Mouse (Mus musculus) limb, embryonic 15.5 days (tissue): ENCODE results near the gene Rph3al. TPM values are rescaled to one million over a fixed set of nuclear protein-coding genes. Genes with fewer than 3 reads are reported as not detected.

Source experiments
- ATAC-seq: fragments of 200-750 bp; cut with Nextera tagmentation; 2 replicates; pipeline ENCODE4 v1.8.0; 2017; ENCODE audit warnings: low read depth, moderate TSS enrichment; ENCODE audit not compliant: insufficient number of reproducible peaks, low FRiP score, low TSS enrichment
- H3K27ac ChIP-seq: fragments of 300-500 bp; sonication (generic); 2 replicates; pipeline ENCODE4 v1.5.1; 2015; ENCODE audit warnings: moderate library complexity, mild to moderate bottlenecking, inconsistent platforms
- H3K27me3 ChIP-seq: fragments of 300-500 bp; sonication (generic); 2 replicates; pipeline ENCODE4 v1.6.1; 2015; ENCODE audit warnings: inconsistent platforms
- H3K36me3 ChIP-seq: fragments of 300-500 bp; sonication (generic); 2 replicates; pipeline ENCODE4 v1.6.1; 2015; ENCODE audit warnings: inconsistent platforms
- H3K4me1 ChIP-seq: fragments of 300-500 bp; sonication (generic); 2 replicates; pipeline ENCODE4 v1.6.1; 2015; ENCODE audit warnings: inconsistent platforms
- H3K4me2 ChIP-seq: fragments of 300-500 bp; sonication (generic); 2 replicates; pipeline ENCODE4 v1.6.1; 2015; ENCODE audit warnings: mild to moderate bottlenecking, inconsistent platforms
- H3K4me3 ChIP-seq: fragments of 300-500 bp; sonication (generic); 2 replicates; pipeline ENCODE4 v1.5.1; 2015; ENCODE audit warnings: mild to moderate bottlenecking, inconsistent platforms
- H3K9ac ChIP-seq: fragments of 300-500 bp; sonication (generic); 2 replicates; pipeline ENCODE4 v1.6.1; 2015; ENCODE audit warnings: inconsistent platforms
- H3K9me3 ChIP-seq: fragments of 300-500 bp; sonication (generic); 2 replicates; pipeline ENCODE4 v1.6.1; 2016; ENCODE audit warnings: inconsistent platforms
- WGBS: fragments of 180-500 bp; shearing (Covaris S2); methylation state at CpG from one replicate; pipeline ENCODE4 v1.1.7; 2015; 5-methylcytosine and 5-hydroxymethylcytosine counted together
- polyA plus RNA-seq: library from polyadenylated mRNA; unstranded; fragments of >200 nt; fragmentation: Nextera tagmentation; extraction: Ambion mirVana; gene quantifications from 2 replicates; pipeline ENCODE4 v1.2.1, GENCODE M21; 2015

Rph3al gene
- polyA plus RNA-seq, 1 experiment from 2014 or later, result 1.9 TPM

GRCm38 (mm10) chr11:75854327-75854726 is 83.9 kb downstream of the Rph3al start:
- Histone ChIP-seq H3K4me2 (no peak overlapping the region), H3K9ac (no peak overlapping the region), H3K36me3 (no peaks in the 10 kb centered on the region), H3K27ac (no peak overlapping the region), H3K9me3 (no peaks in the 10 kb centered on the region), H3K4me3 (no peak overlapping the region), H3K4me1 (no peaks in the 10 kb centered on the region), H3K27me3 (no peaks in the 10 kb centered on the region)
- 89% methylated on average over 7 of the region's 7 CpGs for WGBS
- no peak for ATAC-seq

GRCm38 (mm10) chr11:75853067-75853636 is 85.1 kb downstream of the Rph3al start:
- H3K9ac ChIP-seq, result no peak overlapping the region
- no peaks in the 10 kb centered on the region for H3K36me3 ChIP-seq
- 79% methylated on average over 10 of the region's 10 CpGs for whole genome bisulfite sequencing
- no peaks in the 10 kb centered on the region for H3K27me3 ChIP-seq
- H3K4me1 ChIP-seq, result no peaks in the 10 kb centered on the region
- H3K9me3 ChIP-seq, result no peaks in the 10 kb centered on the region
- H3K27ac ChIP-seq, result no peak overlapping the region
- no peak for ATAC-seq
- no peak overlapping the region for H3K4me2 ChIP-seq
- no peak overlapping the region for H3K4me3 ChIP-seq

- Histone ChIP-seq H3K4me3 (no peak overlapping the region), H3K9me3 (no peaks in the 10 kb centered on the region), H3K27ac (no peak overlapping the region), H3K36me3 (no peaks in the 10 kb centered on the region), H3K4me2 (no peak overlapping the region), H3K9ac (no peak overlapping the region), H3K4me1 (no peaks in the 10 kb centered on the region), H3K27me3 (no peaks in the 10 kb centered on the region)
- peak; percentile 49; the same call in 1 of the 2 replicates for ATAC-seq
- 70% methylated on average over 2 of the region's 2 CpGs for WGBS
Observed at GRCm38 (mm10) chr11:75852485-75852884, 85.7 kb downstream of the Rph3al start.

- no peak overlapping the region for H3K4me3 ChIP-seq
- no peak for ATAC-seq
- WGBS, result 78% methylated on average over 6 of the region's 6 CpGs
- H3K9me3 ChIP-seq, result no peaks in the 10 kb centered on the region
- H3K4me1 ChIP-seq, result 0 out of 2 replicates have a peak, but pooled peaks cover 5% of the 10 kb centered on the region
- no peak overlapping the region for H3K4me2 ChIP-seq
- H3K36me3 ChIP-seq, result no peaks in the 10 kb centered on the region
- H3K9ac ChIP-seq, result no peak overlapping the region
- no peak overlapping the region for H3K27ac ChIP-seq
- no peaks in the 10 kb centered on the region for H3K27me3 ChIP-seq
Observed at GRCm38 (mm10) chr11:75849552-75849951, 88.7 kb downstream of the Rph3al start.

GRCm38 (mm10) chr11:75846589-75846988 is 91.6 kb downstream of the Rph3al start:
- H3K9ac ChIP-seq, result no peak overlapping the region
- H3K4me2 ChIP-seq, result no peak overlapping the region
- H3K4me3 ChIP-seq, result no peak overlapping the region
- H3K27me3 ChIP-seq, result no peaks in the 10 kb centered on the region
- 65% methylated on average over 7 of the region's 7 CpGs for WGBS
- H3K27ac ChIP-seq, result no peak overlapping the region
- no peak for ATAC-seq
- no peaks in the 10 kb centered on the region for H3K36me3 ChIP-seq
- 0 out of 2 replicates have a peak, but pooled peaks cover 5% of the 10 kb centered on the region for H3K4me1 ChIP-seq
- no peaks in the 10 kb centered on the region for H3K9me3 ChIP-seq

- H3K9ac ChIP-seq, result no peak overlapping the region
- 0 out of 2 replicates have a peak, but pooled peaks cover 5% of the 10 kb centered on the region for H3K4me1 ChIP-seq
Observed at GRCm38 (mm10) chr11:75845675-75846074, 92.6 kb downstream of the Rph3al start.

GRCm38 (mm10) chr11:75842904-75843619 is 95.2 kb downstream of the Rph3al start:
- 0 out of 2 replicates have a peak, but pooled peaks cover 5% of the 10 kb centered on the region for H3K4me1 ChIP-seq
- WGBS, result 55% methylated on average over 4 of the region's 4 CpGs
- no peak overlapping the region for H3K27ac ChIP-seq
- H3K27me3 ChIP-seq, result no peaks in the 10 kb centered on the region
- no peaks in the 10 kb centered on the region for H3K36me3 ChIP-seq
- H3K9ac ChIP-seq, result no peak overlapping the region
- no peak overlapping the region for H3K4me2 ChIP-seq
- no peak overlapping the region for H3K4me3 ChIP-seq
- H3K9me3 ChIP-seq, result no peaks in the 10 kb centered on the region
- no peak for ATAC-seq

More at GRCm38 (mm10) chr11:75845675-75846074, 92.6 kb downstream of the Rph3al start:
- Histone ChIP-seq H3K4me2 (no peak overlapping the region), H3K27me3 (no peaks in the 10 kb centered on the region), H3K27ac (no peak overlapping the region), H3K4me3 (no peak overlapping the region), H3K36me3 (no peaks in the 10 kb centered on the region), H3K9me3 (no peaks in the 10 kb centered on the region)
- ATAC-seq, result no peak
- 29% methylated on average over 7 of the region's 7 CpGs for WGBS

GRCm38 (mm10) chr11:75841503-75841902 is 96.7 kb downstream of the Rph3al start:
- H3K27ac ChIP-seq, result no peak overlapping the region
- 0 out of 2 replicates have a peak, but pooled peaks cover 5% of the 10 kb centered on the region for H3K4me1 ChIP-seq
- H3K36me3 ChIP-seq, result no peaks in the 10 kb centered on the region
- no peaks in the 10 kb centered on the region for H3K27me3 ChIP-seq
- no peak for ATAC-seq
- WGBS, result 79% methylated on average over 3 of the region's 3 CpGs
- H3K9ac ChIP-seq, result no peak overlapping the region
- no peaks in the 10 kb centered on the region for H3K9me3 ChIP-seq
- no peak overlapping the region for H3K4me3 ChIP-seq
- no peak overlapping the region for H3K4me2 ChIP-seq

- H3K27ac ChIP-seq, result no peak overlapping the region
- no peak overlapping the region for H3K4me2 ChIP-seq
- no peak overlapping the region for H3K9ac ChIP-seq
- no peak overlapping the region for H3K4me3 ChIP-seq
- 76% methylated on average over 12 of the region's 12 CpGs for WGBS
- H3K27me3 ChIP-seq, result no peaks in the 10 kb centered on the region
- H3K9me3 ChIP-seq, result no peaks in the 10 kb centered on the region
- no peak for ATAC-seq
- H3K36me3 ChIP-seq, result no peaks in the 10 kb centered on the region
- H3K4me1 ChIP-seq, result no peaks in the 10 kb centered on the region
Observed at GRCm38 (mm10) chr11:75839536-75840430, 98.4 kb downstream of the Rph3al start.

GRCm38 (mm10) chr11:75838861-75839426 is 99.3 kb downstream of the Rph3al start:
- no peak for ATAC-seq
- H3K27me3 ChIP-seq, result no peaks in the 10 kb centered on the region
- no peaks in the 10 kb centered on the region for H3K9me3 ChIP-seq
- no peaks in the 10 kb centered on the region for H3K36me3 ChIP-seq
- H3K27ac ChIP-seq, result no peak overlapping the region
- no peak overlapping the region for H3K4me3 ChIP-seq
- H3K9ac ChIP-seq, result no peak overlapping the region
- no peak overlapping the region for H3K4me2 ChIP-seq
- WGBS, result 64% methylated on average over 10 of the region's 10 CpGs
- H3K4me1 ChIP-seq, result no peaks in the 10 kb centered on the region

GRCm38 (mm10) chr11:75836240-75836610 is 102.0 kb downstream of the Rph3al start:
- ATAC-seq, result no peak
- Histone ChIP-seq H3K9ac (no peak overlapping the region), H3K27ac (no peak overlapping the region), H3K9me3 (no peaks in the 10 kb centered on the region), H3K27me3 (no peaks in the 10 kb centered on the region), H3K4me2 (no peak overlapping the region), H3K4me1 (no peaks in the 10 kb centered on the region), H3K36me3 (no peaks in the 10 kb centered on the region), H3K4me3 (no peak overlapping the region)
- WGBS, result 64% methylated on average over 11 of the region's 11 CpGs
